Mouse (Mus musculus) layer of hippocampus, adult 9-10 months (tissue): ENCODE data around the gene Map2k2.
"Not testable (repeated sequence)": the region's sequence is repeated elsewhere in the genome, so short reads cannot be mapped to it uniquely, and the experiment has no call there.

ENCODE experiments used
- DNase-seq: peaks from one replicate; pipeline ENCODE4 v3.0.0; 2022; ENCODE audit warnings: low spot score

Gene Map2k2

GRCm38 (mm10) chr10:81105565-81106112, at the start of gene Map2k2:
Gene Map2k2, plus strand, starts transcription at chr10:81105915.
- peak; percentile 87 for DNase-seq

GRCm38 (mm10) chr10:81057406-81058130, 48.1 kb upstream of the Map2k2 start:
- no peak for DNase-seq

GRCm38 (mm10) chr10:81058896-81059295, 46.8 kb upstream of the Map2k2 start:
- DNase-seq = no peak

- peak; percentile 100 for DNase-seq
Observed at GRCm38 (mm10) chr10:81059603-81060543, 45.8 kb upstream of the Map2k2 start, which contains the start of gene Sgta. Gene Sgta, minus strand, starts transcription at chr10:81060181.

GRCm38 (mm10) chr10:81062710-81063109, 43.0 kb upstream of the Map2k2 start:
- no peak for DNase-seq

- DNase-seq = not testable (repeated sequence)
Observed at GRCm38 (mm10) chr10:81064519-81064918, 41.2 kb upstream of the Map2k2 start.

GRCm38 (mm10) chr10:81068706-81069105, 37.0 kb upstream of the Map2k2 start:
- DNase-seq = no peak

- DNase-seq = peak; percentile 96
Observed at GRCm38 (mm10) chr10:81069836-81070235, 35.9 kb upstream of the Map2k2 start, which contains the start of gene Thop1. Gene Thop1, plus strand, starts transcription at chr10:81070035.

GRCm38 (mm10) chr10:81072290-81072689, 33.4 kb upstream of the Map2k2 start:
- DNase-seq = no peak

- DNase-seq = no peak
Observed at GRCm38 (mm10) chr10:81073464-81073863, 32.3 kb upstream of the Map2k2 start.

- no peak for DNase-seq
Observed at GRCm38 (mm10) chr10:81075734-81076133, 30.0 kb upstream of the Map2k2 start.

GRCm38 (mm10) chr10:81076356-81076755, 29.4 kb upstream of the Map2k2 start:
- DNase-seq = no peak

GRCm38 (mm10) chr10:81077916-81078315, 27.8 kb upstream of the Map2k2 start:
- no peak for DNase-seq

GRCm38 (mm10) chr10:81080008-81080655, 25.6 kb upstream of the Map2k2 start:
- DNase-seq = no peak

GRCm38 (mm10) chr10:81082168-81082960, 23.4 kb upstream of the Map2k2 start:
- peak; percentile 80 for DNase-seq

GRCm38 (mm10) chr10:81087021-81087420, 18.7 kb upstream of the Map2k2 start:
- no peak for DNase-seq

GRCm38 (mm10) chr10:81089216-81089615, 16.5 kb upstream of the Map2k2 start:
- no peak for DNase-seq

GRCm38 (mm10) chr10:81090621-81091020, 15.1 kb upstream of the Map2k2 start:
- no peak for DNase-seq

- DNase-seq = no peak
Observed at GRCm38 (mm10) chr10:81092465-81093250, 13.1 kb upstream of the Map2k2 start.

GRCm38 (mm10) chr10:81094931-81095678, 10.6 kb upstream of the Map2k2 start:
- no peak for DNase-seq
